Mouse (Mus musculus): ENCODE measurements around the gene Dnajb1. TPM values are rescaled to one million over a fixed set of nuclear protein-coding genes. Genes with fewer than 3 reads are reported as not detected.

Dnajb1 gene
- polyA plus RNA-seq, 1 experiment from 2014 or later: 54.4 TPM

DNA sequence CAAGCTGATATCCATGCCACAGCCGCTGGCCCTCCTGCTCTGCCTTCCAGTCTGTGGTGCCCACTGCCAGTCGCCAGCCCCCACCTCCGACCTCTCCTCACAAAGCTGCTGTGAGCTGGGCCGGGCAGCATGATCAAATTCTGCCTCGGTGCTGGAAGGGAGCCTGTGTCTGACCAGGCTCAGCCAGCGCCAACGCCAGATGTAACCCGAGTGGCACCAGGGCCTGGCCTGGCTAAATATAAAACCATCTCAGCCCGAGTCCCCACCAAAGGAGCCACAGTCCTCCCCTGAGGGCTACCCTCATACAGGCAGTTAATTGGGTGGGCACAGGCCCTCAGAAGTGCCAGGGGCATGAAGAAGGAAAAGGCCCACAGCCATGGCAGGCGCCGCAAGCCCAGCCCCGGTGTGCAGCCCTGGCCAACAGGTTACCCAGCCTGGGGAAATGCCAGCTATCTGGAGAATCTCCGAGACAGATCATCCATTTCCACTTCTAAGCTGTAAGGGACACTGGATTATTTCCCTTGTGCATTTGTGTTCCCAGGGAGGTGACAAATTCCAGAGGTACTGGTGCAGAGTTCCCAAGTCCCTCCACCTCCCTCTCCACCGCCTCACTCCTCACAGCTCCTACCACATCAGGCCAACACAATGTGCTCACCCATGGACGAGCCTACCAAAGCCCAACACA is 33.2 kb upstream of the Dnajb1 start:
- Histone ChIP-seq H3K4me2 (ENCODE audit: low read depth, low read length) (no peak overlapping the region), H3K27ac (replicated peaks; ENCODE audit: low read depth, low read length) (no peak overlapping the region), H3K27me3 (ENCODE audit: control insufficient read depth, insufficient read depth, low read length) (no peaks in the 10 kb centered on the region), H3K36me3 (replicated peaks; ENCODE audit: control insufficient read depth, insufficient read depth, low read depth, low read length) (peaks cover 11% of the 10 kb centered on the region), H3K9me3 (replicated peaks; ENCODE audit: control insufficient read depth, low read length) (no peaks in the 10 kb centered on the region), H3K4me3 (ENCODE audit: low read depth, low read length) (no peak overlapping the region), H3K4me1 (ENCODE audit: control insufficient read depth, insufficient read depth, low read length) (peaks cover 11% of the 10 kb centered on the region), H3K9ac (replicated peaks; ENCODE audit: low read length) (no peak overlapping the region)
- ATAC-seq (replicated peaks; ENCODE audit: insufficient number of reproducible peaks, low FRiP score, low TSS enrichment, low read depth): no peak
- 87% methylated on average over 15 of the region's 15 CpGs for WGBS
- no peak for DNase-seq (ENCODE audit: low spot score)

DNA sequence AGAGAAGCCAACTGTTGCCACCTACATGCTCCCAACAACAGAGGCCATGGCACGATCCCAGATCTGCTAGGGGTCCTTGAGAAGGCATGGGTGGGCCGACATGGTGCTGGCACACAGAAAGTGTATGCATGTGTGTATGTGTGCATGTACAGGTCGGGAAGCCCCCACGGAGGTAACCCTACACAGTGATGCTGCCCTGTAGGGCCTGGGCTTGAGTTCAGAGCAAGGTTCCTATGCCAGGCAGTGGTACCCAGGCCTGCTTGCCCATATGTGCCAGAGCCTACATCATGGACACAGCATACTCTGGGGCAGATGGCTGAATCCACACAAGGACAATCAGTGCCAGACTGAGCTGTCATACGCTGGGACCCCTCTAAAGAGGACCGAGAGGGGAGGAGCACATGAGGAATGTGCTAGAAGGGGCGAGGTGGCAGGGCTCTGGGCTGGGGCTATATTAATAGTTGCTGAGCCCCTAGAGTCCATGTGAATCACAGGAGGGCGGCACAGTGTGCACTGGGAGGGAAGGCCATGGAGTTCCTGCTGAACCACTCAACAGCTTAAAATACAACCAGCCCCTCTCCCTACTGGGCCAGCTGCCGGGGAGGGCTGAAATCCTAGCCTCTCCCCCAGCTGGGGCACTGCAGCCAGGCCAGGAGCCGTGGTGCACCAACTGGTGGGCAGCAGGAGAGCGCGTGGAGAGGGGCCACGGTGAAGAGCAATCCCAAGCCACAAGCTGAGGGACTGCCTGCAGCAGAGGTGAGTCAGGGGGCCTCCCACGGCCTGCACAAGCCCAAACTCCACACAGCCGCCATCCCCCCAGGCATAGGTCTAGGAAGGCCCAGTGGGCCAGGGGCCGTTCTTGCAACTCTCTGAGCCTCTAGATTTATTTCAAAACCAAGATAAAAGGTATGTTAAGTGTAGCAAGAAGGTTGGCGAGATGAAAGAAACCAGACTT is 32.2 kb upstream of the Dnajb1 start:
- no peak overlapping the region for H3K9ac ChIP-seq (replicated peaks; ENCODE audit: low read length)
- H3K4me3 ChIP-seq (ENCODE audit: low read depth, low read length): no peak overlapping the region
- H3K4me2 ChIP-seq (ENCODE audit: low read depth, low read length): no peak overlapping the region
- H3K27me3 ChIP-seq (ENCODE audit: control insufficient read depth, insufficient read depth, low read length): no peaks in the 10 kb centered on the region
- DNase-seq (ENCODE audit: low spot score) (no peak), ATAC-seq (replicated peaks; ENCODE audit: insufficient number of reproducible peaks, low FRiP score, low TSS enrichment, low read depth) (0 out of 2 replicates have a peak, but pooled peaks have one; percentile 5)
- 0 out of 2 replicates have a peak overlapping the region, but pooled peaks have one; percentile 5 for H3K27ac ChIP-seq (replicated peaks; ENCODE audit: low read depth, low read length)
- peaks cover 9% of the 10 kb centered on the region; the same call in 1 of the 2 replicates for H3K36me3 ChIP-seq (replicated peaks; ENCODE audit: control insufficient read depth, insufficient read depth, low read depth, low read length)
- H3K9me3 ChIP-seq (replicated peaks; ENCODE audit: control insufficient read depth, low read length): no peaks in the 10 kb centered on the region
- WGBS: 68% methylated on average over 17 of the region's 17 CpGs
- peaks cover 11% of the 10 kb centered on the region for H3K4me1 ChIP-seq (ENCODE audit: control insufficient read depth, insufficient read depth, low read length)

DNA sequence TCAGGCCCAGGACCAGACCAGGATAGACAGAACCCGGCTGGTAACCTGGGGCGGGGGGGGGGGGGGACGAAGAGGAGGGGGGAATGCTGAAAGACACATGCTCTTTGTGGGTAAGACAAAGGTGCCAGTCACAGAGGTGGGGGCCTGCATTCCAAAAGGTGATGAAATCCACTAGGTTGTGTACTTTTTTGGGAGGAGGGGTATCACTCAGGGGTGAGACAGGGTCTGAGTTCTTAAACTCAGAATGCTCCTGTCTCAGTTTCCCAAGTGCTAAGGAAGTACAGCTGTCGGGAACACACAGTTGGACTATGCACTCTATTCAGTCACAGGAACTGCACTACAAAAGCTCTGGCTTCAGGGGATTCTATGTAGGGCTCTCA is 31.5 kb upstream of the Dnajb1 start:
- peaks cover 4% of the 10 kb centered on the region; the same call in 1 of the 2 replicates for H3K36me3 ChIP-seq (replicated peaks; ENCODE audit: control insufficient read depth, insufficient read depth, low read depth, low read length)
- DNase-seq (ENCODE audit: low spot score) (no peak), ATAC-seq (replicated peaks; ENCODE audit: insufficient number of reproducible peaks, low FRiP score, low TSS enrichment, low read depth) (no peak)
- peaks cover 11% of the 10 kb centered on the region for H3K4me1 ChIP-seq (ENCODE audit: control insufficient read depth, insufficient read depth, low read length)
- 49% methylated on average over 3 of the region's 4 CpGs for WGBS
- H3K9ac ChIP-seq (replicated peaks; ENCODE audit: low read length): no peak overlapping the region
- no peak overlapping the region for H3K4me2 ChIP-seq (ENCODE audit: low read depth, low read length)
- 0 out of 2 replicates have a peak overlapping the region, but pooled peaks have one; percentile 5 for H3K27ac ChIP-seq (replicated peaks; ENCODE audit: low read depth, low read length)
- no peaks in the 10 kb centered on the region for H3K27me3 ChIP-seq (ENCODE audit: control insufficient read depth, insufficient read depth, low read length)
- no peaks in the 10 kb centered on the region for H3K9me3 ChIP-seq (replicated peaks; ENCODE audit: control insufficient read depth, low read length)
- no peak overlapping the region for H3K4me3 ChIP-seq (ENCODE audit: low read depth, low read length)

GRCm38 (mm10) chr8:83576921-83577320 is 31.1 kb upstream of the Dnajb1 start:
- peaks cover under 1% of the 10 kb centered on the region; the same call in 1 of the 2 replicates for H3K36me3 ChIP-seq (replicated peaks; ENCODE audit: control insufficient read depth, insufficient read depth, low read depth, low read length)
- H3K27ac ChIP-seq (replicated peaks; ENCODE audit: low read depth, low read length): no peak overlapping the region
- H3K4me2 ChIP-seq (ENCODE audit: low read depth, low read length): no peak overlapping the region
- no peak for DNase-seq (ENCODE audit: low spot score)
- H3K9me3 ChIP-seq (replicated peaks; ENCODE audit: control insufficient read depth, low read length): no peaks in the 10 kb centered on the region
- 35% methylated on average over 4 of the region's 4 CpGs for WGBS
- H3K27me3 ChIP-seq (ENCODE audit: control insufficient read depth, insufficient read depth, low read length): no peaks in the 10 kb centered on the region
- peaks cover 11% of the 10 kb centered on the region for H3K4me1 ChIP-seq (ENCODE audit: control insufficient read depth, insufficient read depth, low read length)
- no peak overlapping the region for H3K9ac ChIP-seq (replicated peaks; ENCODE audit: low read length)
- ATAC-seq (replicated peaks; ENCODE audit: insufficient number of reproducible peaks, low FRiP score, low TSS enrichment, low read depth): no peak
- H3K4me3 ChIP-seq (ENCODE audit: low read depth, low read length): no peak overlapping the region

DNA sequence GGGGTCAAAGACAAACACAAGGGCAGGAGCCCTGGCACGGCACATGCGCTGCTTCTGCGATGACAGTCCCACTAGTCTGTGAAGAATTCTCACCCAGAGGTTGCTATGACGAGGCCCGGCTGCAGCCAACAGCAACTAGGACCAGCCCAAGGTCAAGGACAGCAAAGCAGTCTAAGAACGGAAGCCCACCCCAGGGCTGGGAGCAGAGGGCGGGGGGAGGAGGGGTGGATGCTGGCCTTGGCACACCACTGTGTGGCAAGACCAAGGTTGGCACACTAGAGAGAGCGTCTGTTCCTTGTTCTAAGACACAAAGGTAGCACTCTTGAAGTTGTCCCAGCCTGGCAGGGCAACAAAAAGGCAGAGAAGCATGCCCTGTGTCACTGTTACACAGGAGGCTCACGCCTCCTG is 30.6 kb upstream of the Dnajb1 start:
- Histone ChIP-seq H3K9me3 (replicated peaks; ENCODE audit: control insufficient read depth, low read length) (no peaks in the 10 kb centered on the region), H3K4me1 (ENCODE audit: control insufficient read depth, insufficient read depth, low read length) (peaks cover 11% of the 10 kb centered on the region), H3K9ac (replicated peaks; ENCODE audit: low read length) (no peak overlapping the region), H3K36me3 (replicated peaks; ENCODE audit: control insufficient read depth, insufficient read depth, low read depth, low read length) (no peaks in the 10 kb centered on the region), H3K4me2 (ENCODE audit: low read depth, low read length) (no peak overlapping the region), H3K27me3 (ENCODE audit: control insufficient read depth, insufficient read depth, low read length) (no peaks in the 10 kb centered on the region), H3K4me3 (ENCODE audit: low read depth, low read length) (no peak overlapping the region), H3K27ac (replicated peaks; ENCODE audit: low read depth, low read length) (no peak overlapping the region)
- 45% methylated on average over 9 of the region's 9 CpGs for WGBS
- DNase-seq (ENCODE audit: low spot score) (no peak), ATAC-seq (replicated peaks; ENCODE audit: insufficient number of reproducible peaks, low FRiP score, low TSS enrichment, low read depth) (no peak)

GRCm38 (mm10) chr8:83578131-83579055 is 29.6 kb upstream of the Dnajb1 start:
- Histone ChIP-seq H3K36me3 (replicated peaks; ENCODE audit: control insufficient read depth, insufficient read depth, low read depth, low read length) (no peaks in the 10 kb centered on the region), H3K27ac (replicated peaks; ENCODE audit: low read depth, low read length) (0 out of 2 replicates have a peak overlapping the region, but pooled peaks have one; percentile 56), H3K9ac (replicated peaks; ENCODE audit: low read length) (no peak overlapping the region), H3K4me1 (ENCODE audit: control insufficient read depth, insufficient read depth, low read length) (peaks cover 11% of the 10 kb centered on the region), H3K9me3 (replicated peaks; ENCODE audit: control insufficient read depth, low read length) (no peaks in the 10 kb centered on the region), H3K4me2 (ENCODE audit: low read depth, low read length) (no peak overlapping the region), H3K27me3 (ENCODE audit: control insufficient read depth, insufficient read depth, low read length) (no peaks in the 10 kb centered on the region), H3K4me3 (ENCODE audit: low read depth, low read length) (no peak overlapping the region)
- DNase-seq (ENCODE audit: low spot score) (no peak), ATAC-seq (replicated peaks; ENCODE audit: insufficient number of reproducible peaks, low FRiP score, low TSS enrichment, low read depth) (no peak)
- 77% methylated on average over 17 of the region's 17 CpGs for WGBS

- H3K4me2 ChIP-seq (ENCODE audit: low read depth, low read length): no peak overlapping the region
- no peak overlapping the region for H3K4me3 ChIP-seq (ENCODE audit: low read depth, low read length)
- H3K27me3 ChIP-seq (ENCODE audit: control insufficient read depth, insufficient read depth, low read length): no peaks in the 10 kb centered on the region
- peaks cover 9% of the 10 kb centered on the region for H3K4me1 ChIP-seq (ENCODE audit: control insufficient read depth, insufficient read depth, low read length)
- H3K9me3 ChIP-seq (replicated peaks; ENCODE audit: control insufficient read depth, low read length): no peaks in the 10 kb centered on the region
- H3K9ac ChIP-seq (replicated peaks; ENCODE audit: low read length): no peak overlapping the region
- no peak overlapping the region for H3K27ac ChIP-seq (replicated peaks; ENCODE audit: low read depth, low read length)
- DNase-seq (ENCODE audit: low spot score) (no peak), ATAC-seq (replicated peaks; ENCODE audit: insufficient number of reproducible peaks, low FRiP score, low TSS enrichment, low read depth) (no peak)
- WGBS: 93% methylated on average over 8 of the region's 8 CpGs
- H3K36me3 ChIP-seq (replicated peaks; ENCODE audit: control insufficient read depth, insufficient read depth, low read depth, low read length): no peaks in the 10 kb centered on the region
Measured at GRCm38 (mm10) chr8:83579676-83580075, 28.3 kb upstream of the Dnajb1 start.
